Mouse (Mus musculus) megakaryocyte, adult 5-6 weeks (primary cell): ENCODE results near the gene Ntf5. TPM values are rescaled to one million over a fixed set of nuclear protein-coding genes. Genes with fewer than 3 reads are reported as not detected.
"Not testable (repeated sequence)": the region's sequence is repeated elsewhere in the genome, so short reads cannot be mapped to it uniquely, and the experiment has no call there.

Experiments
- ATAC-seq: 2 replicates; pipeline ENCODE4 v1.8.0; 2016; ENCODE audit warnings: mild to moderate bottlenecking, inconsistent platforms; ENCODE audit not compliant: poor library complexity, severe bottlenecking
- total RNA-seq, 2 experiments: library from RNA; stranded (forward) in 1 of 2; stranded (reverse) in 1 of 2; fragments of 153-499, 151-499 nt in 1 of 2; fragments of 221-1000, 200-1000 nt in 1 of 2; gene quantifications; 2 replicates each; pipeline versions ENCODE4 v1.2.3 to v1.2.4; 2015 to 2017

The Ntf5 gene
- total RNA-seq (2015) (not detected in 2 replicates), total RNA-seq (2017) (not detected in 2 replicates)

GRCm38 (mm10) chr7:45413113-45413863 lies at the start of gene Ntf5:
Gene Ntf5, plus strand, starts transcription at chr7:45413695.
- ATAC-seq: no peak

- ATAC-seq: no peak
Observed at GRCm38 (mm10) chr7:45363983-45364382, 49.5 kb upstream of the Ntf5 start.

GRCm38 (mm10) chr7:45365742-45366651 lies 47.5 kb upstream of the Ntf5 start:
- no peak for ATAC-seq

GRCm38 (mm10) chr7:45366652-45367019 lies 46.9 kb upstream of the Ntf5 start, which contains the start of gene Ppfia3:
Gene Ppfia3, minus strand, starts transcription at chr7:45367019.
- no peak for ATAC-seq

- peak; percentile 86 for ATAC-seq
Observed at GRCm38 (mm10) chr7:45367020-45367880, 46.2 kb upstream of the Ntf5 start.

GRCm38 (mm10) chr7:45368178-45368577 lies 45.3 kb upstream of the Ntf5 start:
- ATAC-seq: no peak

- ATAC-seq: no peak
Observed at GRCm38 (mm10) chr7:45369022-45369745, 44.3 kb upstream of the Ntf5 start.

- no peak for ATAC-seq
Observed at GRCm38 (mm10) chr7:45369836-45370474, 43.5 kb upstream of the Ntf5 start.

GRCm38 (mm10) chr7:45370475-45371311 lies 42.8 kb upstream of the Ntf5 start, which contains the start of gene Lin7b:
Gene Lin7b, minus strand, starts transcription at chr7:45370583.
- ATAC-seq: peak; percentile 73

- ATAC-seq: no peak
Observed at GRCm38 (mm10) chr7:45372371-45372770, 41.1 kb upstream of the Ntf5 start.

GRCm38 (mm10) chr7:45374620-45375019 lies 38.9 kb upstream of the Ntf5 start:
- ATAC-seq: no peak

GRCm38 (mm10) chr7:45376057-45376456 lies 37.4 kb upstream of the Ntf5 start:
- ATAC-seq: no peak

- ATAC-seq: no peak
Observed at GRCm38 (mm10) chr7:45386077-45386476, 27.4 kb upstream of the Ntf5 start.

GRCm38 (mm10) chr7:45395129-45395541 lies 18.4 kb upstream of the Ntf5 start:
- peak; percentile 65 for ATAC-seq

- peak; percentile 92 for ATAC-seq
Observed at GRCm38 (mm10) chr7:45395578-45396336, 17.7 kb upstream of the Ntf5 start, which contains the start of gene Snrnp70. Gene Snrnp70, minus strand, starts transcription at chr7:45395742.

- ATAC-seq: not testable (repeated sequence)
Observed at GRCm38 (mm10) chr7:45396337-45396775, 17.1 kb upstream of the Ntf5 start.

GRCm38 (mm10) chr7:45396787-45397186 lies 16.7 kb upstream of the Ntf5 start:
- ATAC-seq: no peak
